Mouse (Mus musculus): ENCODE results near the gene Acads. TPM values are rescaled to one million over a fixed set of nuclear protein-coding genes. Genes with fewer than 3 reads are reported as not detected.

Acads gene
- total and polyA plus RNA-seq, 3 experiments: 31.9 to 56.5 TPM; not detected in 1

DNA sequence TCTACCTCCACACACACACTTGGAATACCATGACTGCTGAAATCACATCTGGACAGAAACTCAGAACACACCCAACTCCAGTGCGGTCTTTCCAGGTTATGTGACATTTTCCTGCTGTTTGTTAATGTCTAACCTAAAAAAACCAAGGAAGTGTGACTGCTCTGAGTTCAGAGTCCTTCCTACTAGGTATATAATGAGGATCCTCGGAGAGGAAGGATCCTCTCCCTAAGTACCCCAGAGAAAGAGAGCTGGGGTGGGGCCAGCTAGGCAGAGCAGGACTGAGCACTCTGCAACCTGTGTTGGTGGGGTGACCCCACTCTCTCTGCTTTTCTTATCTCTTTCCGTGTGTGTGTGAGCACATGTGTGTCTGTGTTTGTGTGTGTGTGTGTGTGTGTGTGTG, 28.2 kb upstream of the Acads start:
- peaks cover 0 to 24% of the 10 kb centered on the region in 2 experiments; a peak in 2 of 4 replicates for H3K36me3 ChIP-seq (ENCODE audit: control insufficient read depth in 1 of 2, insufficient read depth in 2 of 2, low read length in 2 of 2)
- no peak overlapping the region for H3K4me3 ChIP-seq (ENCODE audit: control insufficient read depth in 1 of 2, insufficient read depth in 1 of 2, low read depth in 2 of 2, low read length in 2 of 2)
- no peaks in the 10 kb centered on the region for H3K4me1 ChIP-seq (ENCODE audit: control insufficient read depth in 1 of 2, insufficient read depth in 2 of 2, low read length in 2 of 2)
- TF ChIP-seq NRF1 (IDR thresholded peaks at IDR 0.05; ENCODE audit: insufficient read depth, low read depth, low read length, poor library complexity, severe bottlenecking) (no peak), MEF2A (IDR thresholded peaks at IDR 0.05; ENCODE audit: extremely low read depth, insufficient replicate concordance, low read depth, low read length, poor library complexity, severe bottlenecking) (no peak), MAZ (IDR thresholded peaks at IDR 0.05; ENCODE audit: low read depth, low read length) (no peak), USF2 (IDR thresholded peaks at IDR 0.05; ENCODE audit: borderline replicate concordance in 1 of 2, insufficient read depth in 1 of 2, low read depth in 1 of 2, low read length in 2 of 2) (no peak), CHD2 (IDR thresholded peaks at IDR 0.05; ENCODE audit: low read length) (no peak), SMC3 (IDR thresholded peaks at IDR 0.05; ENCODE audit: low read depth, low read length) (no peak), TCF12 (IDR thresholded peaks at IDR 0.05; ENCODE audit: low read depth, low read length) (no peak), MXI1 (IDR thresholded peaks at IDR 0.05; ENCODE audit: low read depth, low read length) (no peak)
- H3K9ac ChIP-seq (ENCODE audit: control insufficient read depth, low read depth, low read length, poor library complexity, severe bottlenecking): no peak overlapping the region
- H3K27ac ChIP-seq (ENCODE audit: control insufficient read depth, low read depth, low read length): no peak overlapping the region
- no peaks in the 10 kb centered on the region for H3K9me3 ChIP-seq (replicated peaks; ENCODE audit: insufficient read depth, low read length)
- H3K79me2 ChIP-seq (ENCODE audit: control insufficient read depth, insufficient read depth, low read length, poor library complexity): peaks cover 6% of the 10 kb centered on the region
- DNase-seq (ENCODE audit: low read depth, low spot score): no peak
- H3K27me3 ChIP-seq (ENCODE audit: control insufficient read depth in 1 of 2, insufficient read depth in 2 of 2, low read length in 2 of 2): no peaks in the 10 kb centered on the region

DNA sequence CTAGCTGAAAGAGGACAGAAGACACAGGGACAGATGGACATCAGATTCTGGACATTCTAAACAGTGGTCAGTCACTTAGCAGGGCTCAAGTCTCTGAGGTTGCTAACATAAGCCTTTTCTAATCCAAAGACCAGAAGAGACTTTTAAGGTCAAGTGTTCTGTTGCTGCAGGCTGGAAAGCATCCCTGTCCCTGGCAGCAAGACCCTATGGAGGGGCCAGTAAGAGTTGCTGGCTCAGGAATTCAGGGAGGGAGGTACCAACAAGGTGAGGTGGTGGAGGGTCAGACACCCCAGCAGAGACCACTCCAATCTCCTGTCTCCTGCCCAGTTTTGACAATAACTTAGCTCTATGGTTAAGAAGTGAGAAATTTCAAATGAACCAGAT, 27.6 kb upstream of the Acads start:
- no peaks in the 10 kb centered on the region for H3K27me3 ChIP-seq (ENCODE audit: control insufficient read depth in 1 of 2, insufficient read depth in 2 of 2, low read length in 2 of 2)
- peaks cover 0 to 24% of the 10 kb centered on the region in 2 experiments; a peak in 2 of 4 replicates for H3K36me3 ChIP-seq (ENCODE audit: control insufficient read depth in 1 of 2, insufficient read depth in 2 of 2, low read length in 2 of 2)
- no peaks in the 10 kb centered on the region for H3K9me3 ChIP-seq (replicated peaks; ENCODE audit: insufficient read depth, low read length)
- H3K79me2 ChIP-seq (ENCODE audit: control insufficient read depth, insufficient read depth, low read length, poor library complexity): peaks cover 2% of the 10 kb centered on the region
- no peak overlapping the region for H3K27ac ChIP-seq (ENCODE audit: control insufficient read depth, low read depth, low read length)
- no peak for TF ChIP-seq JUND (IDR thresholded peaks at IDR 0.05; ENCODE audit: low read depth, low read length)
- TF ChIP-seq MYB (IDR thresholded peaks at IDR 0.05; ENCODE audit: low read depth, low read length): no peak
- TF ChIP-seq NELFE (IDR thresholded peaks at IDR 0.05; ENCODE audit: low read depth, low read length): no peak
- no peak for TF ChIP-seq USF2 (IDR thresholded peaks at IDR 0.05; ENCODE audit: borderline replicate concordance in 1 of 2, insufficient read depth in 1 of 2, low read depth in 1 of 2, low read length in 2 of 2)
- TF ChIP-seq RCOR1 (IDR thresholded peaks at IDR 0.05; ENCODE audit: low read depth, low read length): no peak
- no peak for TF ChIP-seq BHLHE40 (IDR thresholded peaks at IDR 0.05; ENCODE audit: borderline replicate concordance, low read depth, low read length)
- no peak for TF ChIP-seq TCF12 (IDR thresholded peaks at IDR 0.05; ENCODE audit: low read depth, low read length)
- no peak for TF ChIP-seq TAL1 (IDR thresholded peaks at IDR 0.05; ENCODE audit: low read length)
- TF ChIP-seq USF1 (IDR thresholded peaks at IDR 0.05; ENCODE audit: low read depth, low read length): no peak
- no peak for TF ChIP-seq EP300 (IDR thresholded peaks at IDR 0.05; ENCODE audit: low read depth in 1 of 2, low read length in 2 of 2)
- no peak for TF ChIP-seq TBP (IDR thresholded peaks at IDR 0.05; ENCODE audit: low read depth, low read length)
- TF ChIP-seq RAD21 (IDR thresholded peaks at IDR 0.05; ENCODE audit: low read depth, low read length): no peak
- no peak overlapping the region for H3K4me3 ChIP-seq (ENCODE audit: control insufficient read depth in 1 of 2, insufficient read depth in 1 of 2, low read depth in 2 of 2, low read length in 2 of 2)
- no peak overlapping the region for H3K9ac ChIP-seq (ENCODE audit: control insufficient read depth, low read depth, low read length, poor library complexity, severe bottlenecking)
- no peak for DNase-seq (ENCODE audit: low read depth, low spot score)
- no peaks in the 10 kb centered on the region for H3K4me1 ChIP-seq (ENCODE audit: control insufficient read depth in 1 of 2, insufficient read depth in 2 of 2, low read length in 2 of 2)
